Comparison of ENCODE assay signal across 8 mouse cellular contexts in genomic region chr13:21222463-21223022, GRCm38 (mm10). TPM values are rescaled to one million over a fixed set of nuclear protein-coding genes. Genes with fewer than 3 reads are reported as not detected.
DNase-seq lines count a peak whose midpoint lies in the region; ATAC-seq lines count a peak whose summit lies in the region.

No protein-coding gene starts in this region.

- DNase-seq in R1 (ENCODE audit: low read depth, low spot score): peak; percentile 87
- DNase-seq in cerebellum, postnatal 14 days: peak; percentile 95 to 96
- peak; percentile 79 to 93 for DNase-seq in frontal cortex, postnatal 14 days (ENCODE audit: low spot score in 2 of 2)
- peak; percentile 95 to 96 for DNase-seq in layer of hippocampus, postnatal 25 days (ENCODE audit: extremely low spot score in 1 of 2, low spot score in 1 of 2)
- peak; percentile 82 for DNase-seq in lung, postnatal 14 days
- peak; percentile 76 for DNase-seq in ovary, postnatal 36 days (ENCODE audit: low spot score)
- DNase-seq in thymus, postnatal 25 days: peak; percentile 87

- H3K9ac ChIP-seq in hindbrain, embryonic 13.5 days: peak overlapping the region; percentile 73

- no peaks in the 10 kb centered on the region for H3K9me3 ChIP-seq in hindbrain, embryonic 13.5 days

- H3K27ac ChIP-seq in hindbrain, embryonic 13.5 days: peak overlapping the region; percentile 87

- WGBS in hindbrain, embryonic 13.5 days: under 1% methylated on average over 20 of the region's 20 CpGs

- peaks cover 11% of the 10 kb centered on the region for H3K4me1 ChIP-seq in hindbrain, embryonic 13.5 days (replicated peaks)

- peak overlapping the region; percentile 59 for H3K4me2 ChIP-seq in hindbrain, embryonic 13.5 days

- ATAC-seq in hindbrain, embryonic 13.5 days (ENCODE audit: low FRiP score): peak; percentile 94

- H3K27me3 ChIP-seq in hindbrain, embryonic 13.5 days: peaks cover 5% of the 10 kb centered on the region; the same call in 1 of the 2 replicates

- H3K36me3 ChIP-seq in hindbrain, embryonic 13.5 days: no peaks in the 10 kb centered on the region

- peak overlapping the region; percentile 50 for H3K4me3 ChIP-seq in hindbrain, embryonic 13.5 days

RNA-seq across cellular contexts. Expression of gene Trim27, which starts 43.3 kb away (rescaled TPM):
- 82.6 and 82.9 TPM in 2 replicates for polyA plus RNA-seq in hindbrain, embryonic 13.5 days (2015; fragmentation: Nextera tagmentation; extraction: Ambion mirVana)
- 10 to 100 TPM; 37.8 to 42.2 TPM for total RNA-seq in layer of hippocampus, postnatal 25 days (2021)

Comparison
In these comparisons a context has a peak if more than half of its experiments do, and no peak if none do; other contexts are left out.
1. Peak in every context shown above with its lines: DNase-seq, ATAC-seq, H3K4me3 ChIP-seq and H3K27ac ChIP-seq.